Mouse (Mus musculus): Measurements from ENCODE around the gene Efcab10.

Gene Efcab10

GRCm38 (mm10) chr12:33427726-33428125 is 33.1 kb downstream of the Efcab10 start:
- DNase-seq (ENCODE audit: low spot score) = no peak

- peak; percentile 98 for DNase-seq (ENCODE audit: low spot score)
These were observed 34.9 kb downstream of the Efcab10 start, which contains the start of gene Twistnb for GRCm38 (mm10) chr12:33429387-33430160. TSS of gene Twistnb (plus strand) at chr12:33429635.

DNA sequence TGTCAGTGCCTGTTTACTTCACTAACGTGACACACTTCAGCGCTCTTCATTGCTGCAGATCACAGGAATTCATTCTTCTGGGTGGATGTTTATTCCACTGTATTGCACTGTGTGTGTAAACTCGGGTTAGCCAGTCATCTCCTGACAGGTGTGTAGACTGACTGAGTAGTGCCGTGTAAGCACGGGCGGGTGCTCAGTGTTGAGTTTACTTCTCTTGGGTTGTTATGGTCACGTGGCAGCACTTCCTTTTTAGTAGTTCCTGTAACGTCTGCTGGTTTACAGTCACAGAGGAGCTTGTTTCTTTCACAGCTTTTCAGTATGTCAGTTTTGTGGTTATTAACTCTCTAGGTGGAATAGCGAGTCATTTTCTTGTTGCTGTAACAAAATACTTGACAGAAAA is 39.2 kb downstream of the Efcab10 start:
- no peak for DNase-seq (ENCODE audit: low spot score)

GRCm38 (mm10) chr12:33434758-33435157 is 40.1 kb downstream of the Efcab10 start:
- no peak for DNase-seq (ENCODE audit: low spot score)

All from ovary, postnatal 14 days (tissue).